Mouse (Mus musculus) liver, postnatal 0 days (tissue): ENCODE measurements around the gene Ppp6c.

Source experiments
- CTCF ChIP-seq: sonication (generic); IDR thresholded peaks from 2 replicates; pipeline ENCODE4 v1.5.1; 2016; ENCODE audit warnings: antibody characterized with exemption, low read depth
- EP300 ChIP-seq: IDR thresholded peaks from 2 replicates; pipeline ENCODE4 v1.6.1; 2016; ENCODE audit warnings: antibody characterized with exemption, low read depth, mild to moderate bottlenecking

- no peak for TF ChIP-seq CTCF
- no peak for TF ChIP-seq EP300
Observed at GRCm38 (mm10) chr2:39194809-39195208, 31.4 kb downstream of the Ppp6c start.
